Mouse (Mus musculus) ES-Bruce4 (cell line): ENCODE data around the gene Zcchc3. TPM values are rescaled to one million over a fixed set of nuclear protein-coding genes. Genes with fewer than 3 reads are reported as not detected.

Source experiments
- H3K27ac ChIP-seq: 2 replicates; pipeline ENCODE4 v1.5.1; 2012; ENCODE audit warnings: low read length, inconsistent platforms; ENCODE audit not compliant: insufficient read depth
- H3K27me3 ChIP-seq: 2 replicates; pipeline ENCODE4 v1.6.1; 2012; ENCODE audit warnings: mild to moderate bottlenecking, low read length, inconsistent platforms; ENCODE audit not compliant: control insufficient read depth, poor library complexity, insufficient read depth, severe bottlenecking
- H3K36me3 ChIP-seq: 2 replicates; pipeline ENCODE4 v1.6.1; 2012; ENCODE audit warnings: inconsistent platforms, mild to moderate bottlenecking, low read length, moderate library complexity; ENCODE audit not compliant: control insufficient read depth, poor library complexity, insufficient read depth, severe bottlenecking
- H3K4me1 ChIP-seq: one replicate; pipeline ENCODE4 v1.8.1; 2011; ENCODE audit warnings: low read length; ENCODE audit not compliant: control insufficient read depth, insufficient read depth
- H3K4me3 ChIP-seq: 2 replicates; pipeline ENCODE4 v1.5.1; 2011; ENCODE audit warnings: low read depth, mild to moderate bottlenecking, low read length
- H3K9ac ChIP-seq: 2 replicates; pipeline ENCODE4 v1.6.1; 2012; ENCODE audit warnings: low read depth, mild to moderate bottlenecking, inconsistent platforms; ENCODE audit not compliant: poor library complexity, severe bottlenecking
- H3K9me3 ChIP-seq: replicated peaks from 2 replicates; pipeline ENCODE4 v1.6.1; 2012; ENCODE audit warnings: mild to moderate bottlenecking, low read length, inconsistent platforms; ENCODE audit not compliant: control insufficient read depth, poor library complexity, insufficient read depth, severe bottlenecking
- CTCF ChIP-seq: IDR thresholded peaks from one replicate; pipeline ENCODE4 v1.8.1; 2011; ENCODE audit warnings: low read depth, low read length
- EP300 ChIP-seq: IDR thresholded peaks from 2 replicates; pipeline ENCODE4 v1.6.1; 2011; ENCODE audit warnings: low read depth, low read length; ENCODE audit not compliant: insufficient read depth
- POLR2A ChIP-seq: IDR thresholded peaks from one replicate; pipeline ENCODE4 v1.8.1; 2011; ENCODE audit warnings: low read length; ENCODE audit not compliant: insufficient read depth
- polyA plus RNA-seq: library from polyadenylated mRNA; stranded (reverse); fragments of >200 nt; gene quantifications from 2 replicates; pipeline ENCODE4 v1.2.4, GENCODE M21; 2011; ENCODE audit warnings: low read depth; ENCODE audit not compliant: missing spikeins, insufficient read depth, insufficient read length

The Zcchc3 gene
- polyA plus RNA-seq = 26.7 and 30.6 TPM in 2 replicates

GRCm38 (mm10) chr2:152414591-152415165 lies at the start of gene Zcchc3:
Zcchc3 (minus strand) TSS chr2:152415027.
- Histone ChIP-seq H3K9me3 (peaks cover 6% of the 10 kb centered on the region; the same call in 1 of the 2 replicates), H3K9ac (peak within 1 kb of the TSS; percentile 93), H3K4me1 (peaks cover 2% of the 10 kb centered on the region)

GRCm38 (mm10) chr2:152459241-152459640 lies 44.4 kb upstream of the Zcchc3 start:
- H3K9ac ChIP-seq = no peak overlapping the region
- no peaks in the 10 kb centered on the region for H3K36me3 ChIP-seq
- TF ChIP-seq CTCF (no peak), EP300 (no peak), POLR2A (no peak)
- H3K27ac ChIP-seq = no peak overlapping the region
- H3K27me3 ChIP-seq = no peaks in the 10 kb centered on the region
- no peaks in the 10 kb centered on the region for H3K4me1 ChIP-seq
- H3K4me3 ChIP-seq = no peak overlapping the region
- no peaks in the 10 kb centered on the region for H3K9me3 ChIP-seq

More at GRCm38 (mm10) chr2:152414591-152415165, at the start of gene Zcchc3:
- Histone ChIP-seq H3K27me3 (no peaks in the 10 kb centered on the region), H3K27ac (0 out of 2 replicates have a peak within 1 kb of the TSS, but pooled peaks have one; percentile 42), H3K4me3 (peak within 1 kb of the TSS; percentile 65), H3K36me3 (no peaks in the 10 kb centered on the region)
- TF ChIP-seq POLR2A = no peak
- 0 out of 2 replicates have a peak, but pooled peaks have one; percentile 39 for TF ChIP-seq EP300
- TF ChIP-seq CTCF = no peak

DNA sequence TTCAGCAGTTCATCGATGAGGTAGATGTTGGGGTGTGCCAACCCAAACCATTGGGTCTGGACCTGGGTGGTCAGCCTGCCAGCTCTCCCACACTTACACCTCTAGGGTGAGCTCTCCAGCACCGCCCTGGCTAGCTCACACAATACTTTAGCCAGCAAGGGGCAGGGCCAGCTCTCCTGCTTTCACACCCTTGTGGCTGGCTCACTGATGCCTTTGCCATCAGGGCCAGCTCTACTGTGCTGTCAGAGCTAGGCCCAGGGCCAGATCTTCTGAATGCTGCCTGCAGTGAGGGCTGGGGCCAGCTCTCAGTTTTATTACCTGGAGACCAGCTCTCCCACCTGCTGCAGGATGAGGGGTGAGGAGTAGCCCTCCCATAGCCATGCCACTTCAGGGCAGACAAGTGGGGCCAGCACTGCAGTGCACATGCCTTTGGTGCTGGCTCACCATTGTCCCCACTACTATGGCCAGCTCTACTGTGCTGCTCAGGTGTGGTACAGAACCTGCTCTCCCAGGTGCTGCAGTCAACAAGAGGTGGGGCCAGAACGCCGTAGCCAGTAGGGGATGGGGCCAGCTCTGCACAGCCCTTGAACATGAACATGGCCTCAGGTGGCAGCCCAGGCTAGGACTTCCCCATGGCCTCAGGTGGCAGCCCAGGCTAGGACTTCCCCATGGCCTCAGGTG lies 37.4 kb upstream of the Zcchc3 start:
- TF ChIP-seq CTCF (no peak), EP300 (no peak), POLR2A (no peak)
- no peak overlapping the region for H3K4me3 ChIP-seq

GRCm38 (mm10) chr2:152450241-152450640 lies 35.4 kb upstream of the Zcchc3 start:
- H3K4me1 ChIP-seq = no peaks in the 10 kb centered on the region
- no peak overlapping the region for H3K9ac ChIP-seq
- TF ChIP-seq CTCF = peak; percentile 37
- no peak for TF ChIP-seq EP300
- no peak overlapping the region for H3K4me3 ChIP-seq
- no peaks in the 10 kb centered on the region for H3K27me3 ChIP-seq
- no peak overlapping the region for H3K27ac ChIP-seq
- no peaks in the 10 kb centered on the region for H3K9me3 ChIP-seq
- no peaks in the 10 kb centered on the region for H3K36me3 ChIP-seq

More for the DNA sequence above, 37.4 kb upstream of the Zcchc3 start:
- Histone ChIP-seq H3K9me3 (no peaks in the 10 kb centered on the region), H3K36me3 (no peaks in the 10 kb centered on the region), H3K27ac (no peak overlapping the region), H3K9ac (no peak overlapping the region), H3K4me1 (no peaks in the 10 kb centered on the region), H3K27me3 (no peaks in the 10 kb centered on the region)

GRCm38 (mm10) chr2:152447461-152447860 lies 32.6 kb upstream of the Zcchc3 start:
- TF ChIP-seq POLR2A = no peak
- TF ChIP-seq EP300 = no peak
- TF ChIP-seq CTCF = no peak
- Histone ChIP-seq H3K27ac (no peak overlapping the region), H3K9ac (no peak overlapping the region)

GRCm38 (mm10) chr2:152446642-152447041 lies 31.8 kb upstream of the Zcchc3 start:
- no peaks in the 10 kb centered on the region for H3K27me3 ChIP-seq
- no peak overlapping the region for H3K9ac ChIP-seq
- H3K27ac ChIP-seq = no peak overlapping the region
- no peaks in the 10 kb centered on the region for H3K36me3 ChIP-seq
- no peaks in the 10 kb centered on the region for H3K4me1 ChIP-seq
- H3K9me3 ChIP-seq = no peaks in the 10 kb centered on the region
- TF ChIP-seq POLR2A (no peak), EP300 (no peak), CTCF (no peak)
- H3K4me3 ChIP-seq = no peak overlapping the region

More at GRCm38 (mm10) chr2:152447461-152447860, 32.6 kb upstream of the Zcchc3 start:
- Histone ChIP-seq H3K4me3 (no peak overlapping the region), H3K4me1 (no peaks in the 10 kb centered on the region), H3K27me3 (no peaks in the 10 kb centered on the region), H3K9me3 (no peaks in the 10 kb centered on the region), H3K36me3 (no peaks in the 10 kb centered on the region)
